Mouse (Mus musculus) erythroblast, embryonic 14.5 days (primary cell): ENCODE measurements around the gene Fgfr2.

ENCODE experiments used
- GATA1 ChIP-seq: IDR thresholded peaks from 2 replicates; pipeline ENCODE4 v1.6.1; 2012; ENCODE audit warnings: low read length, inconsistent platforms, mixed read lengths
- TAL1 ChIP-seq: IDR thresholded peaks from 3 replicates; pipeline ENCODE4 v1.6.1; 2012; ENCODE audit warnings: low read length, inconsistent platforms, mixed read lengths

DNA sequence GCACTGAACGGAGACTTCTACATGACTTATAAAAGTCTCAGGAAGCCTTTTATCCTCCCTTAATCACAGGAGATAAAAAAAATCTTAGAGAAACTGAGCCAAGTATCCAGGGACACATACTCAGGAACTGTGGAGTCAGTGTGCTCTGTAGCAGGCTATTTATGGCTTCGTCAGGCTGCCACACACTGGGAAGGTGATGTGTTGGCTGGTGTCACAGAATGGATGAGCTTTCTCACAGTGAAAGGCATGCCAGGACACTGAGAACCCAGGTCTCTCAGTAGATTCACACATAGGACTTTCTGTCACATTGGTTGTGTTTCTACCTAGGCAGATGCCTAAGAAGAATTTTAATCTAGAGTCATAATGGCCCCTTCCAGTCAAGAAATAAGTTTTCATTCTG, 2008.7 kb downstream of the Fgfr2 start:
- TF ChIP-seq TAL1 (no peak), GATA1 (no peak)
